Mouse (Mus musculus) hindbrain, embryonic 13.5 days (tissue): ENCODE data around the gene Zdhhc24. TPM values are rescaled to one million over a fixed set of nuclear protein-coding genes. Genes with fewer than 3 reads are reported as not detected.

Source experiments
- ATAC-seq: fragments of 200-750 bp; cut with Nextera tagmentation; 2 replicates; pipeline ENCODE4 v1.8.0; 2017; ENCODE audit warnings: moderate TSS enrichment; ENCODE audit not compliant: low FRiP score
- H3K27ac ChIP-seq: fragments of 300-500 bp; sonication (generic); 2 replicates; pipeline ENCODE4 v1.5.1; 2015; ENCODE audit warnings: inconsistent platforms, mild to moderate bottlenecking, moderate library complexity
- H3K27me3 ChIP-seq: fragments of 300-500 bp; sonication (generic); 2 replicates; pipeline ENCODE4 v1.6.1; 2015; ENCODE audit warnings: mild to moderate bottlenecking, inconsistent platforms
- H3K36me3 ChIP-seq: fragments of 300-500 bp; sonication (generic); 2 replicates; pipeline ENCODE4 v1.6.1; 2015; ENCODE audit warnings: mild to moderate bottlenecking, inconsistent platforms
- H3K4me1 ChIP-seq: fragments of 300-500 bp; sonication (generic); replicated peaks from 2 replicates; pipeline ENCODE4 v1.6.1; 2015; ENCODE audit warnings: inconsistent platforms
- H3K4me2 ChIP-seq: fragments of 300-500 bp; sonication (generic); 2 replicates; pipeline ENCODE4 v1.6.1; 2015; ENCODE audit warnings: inconsistent platforms, mild to moderate bottlenecking, moderate library complexity
- H3K4me3 ChIP-seq: fragments of 300-500 bp; sonication (generic); 2 replicates; pipeline ENCODE4 v1.5.1; 2015; ENCODE audit warnings: mild to moderate bottlenecking, inconsistent platforms
- H3K9ac ChIP-seq: fragments of 300-500 bp; sonication (generic); 2 replicates; pipeline ENCODE4 v1.6.1; 2015; ENCODE audit warnings: mild to moderate bottlenecking, inconsistent platforms
- H3K9me3 ChIP-seq: fragments of 300-500 bp; sonication (generic); 2 replicates; pipeline ENCODE4 v1.6.1; 2016; ENCODE audit warnings: inconsistent platforms
- WGBS: fragments of 180-500 bp; shearing (Covaris S2); methylation state at CpG from one replicate; pipeline ENCODE4 v1.1.7; 2015; 5-methylcytosine and 5-hydroxymethylcytosine counted together
- polyA plus RNA-seq: library from polyadenylated mRNA; unstranded; fragments of >200 nt; fragmentation: Nextera tagmentation; extraction: Ambion mirVana; gene quantifications from 2 replicates; pipeline ENCODE4 v1.2.1, GENCODE M21; 2015

The Zdhhc24 gene
- polyA plus RNA-seq, 1 experiment from 2014 or later: 22.0 TPM

- no peak overlapping the region for H3K4me3 ChIP-seq
- no peaks in the 10 kb centered on the region for H3K27me3 ChIP-seq
- H3K4me2 ChIP-seq: no peak overlapping the region
- no peak overlapping the region for H3K27ac ChIP-seq
- H3K9ac ChIP-seq: no peak overlapping the region
- H3K36me3 ChIP-seq: peaks cover 16% of the 10 kb centered on the region
- 87% methylated on average over 4 of the region's 4 CpGs for WGBS
- H3K4me1 ChIP-seq: peaks cover 14% of the 10 kb centered on the region
- ATAC-seq: no peak
- H3K9me3 ChIP-seq: no peaks in the 10 kb centered on the region
Measured at GRCm38 (mm10) chr19:4883961-4884360, 5.5 kb downstream of the Zdhhc24 start.

- Histone ChIP-seq H3K27me3 (no peaks in the 10 kb centered on the region), H3K4me3 (no peak overlapping the region), H3K4me1 (no peaks in the 10 kb centered on the region), H3K27ac (no peak overlapping the region), H3K4me2 (no peak overlapping the region), H3K9me3 (no peaks in the 10 kb centered on the region), H3K36me3 (peaks cover 57% of the 10 kb centered on the region), H3K9ac (no peak overlapping the region)
- WGBS: 88% methylated on average over 10 of the region's 10 CpGs
- no peak for ATAC-seq
Measured at GRCm38 (mm10) chr19:4889791-4890190, 11.3 kb downstream of the Zdhhc24 start.

GRCm38 (mm10) chr19:4891798-4892197, 13.3 kb downstream of the Zdhhc24 start:
- H3K4me1 ChIP-seq: no peaks in the 10 kb centered on the region
- 82% methylated on average over 3 of the region's 3 CpGs for WGBS
- no peak overlapping the region for H3K27ac ChIP-seq
- no peak overlapping the region for H3K9ac ChIP-seq
- H3K36me3 ChIP-seq: peaks cover 63% of the 10 kb centered on the region
- no peaks in the 10 kb centered on the region for H3K27me3 ChIP-seq
- no peaks in the 10 kb centered on the region for H3K9me3 ChIP-seq
- no peak overlapping the region for H3K4me2 ChIP-seq
- no peak for ATAC-seq
- H3K4me3 ChIP-seq: no peak overlapping the region

GRCm38 (mm10) chr19:4896780-4897520, 18.5 kb downstream of the Zdhhc24 start:
- no peak overlapping the region for H3K27ac ChIP-seq
- H3K4me3 ChIP-seq: no peak overlapping the region
- peak overlapping the region; percentile 35; the same call in 1 of the 2 replicates for H3K9ac ChIP-seq
- 54% methylated on average over 21 of the region's 21 CpGs for WGBS
- no peaks in the 10 kb centered on the region for H3K27me3 ChIP-seq
- no peaks in the 10 kb centered on the region for H3K4me1 ChIP-seq
- H3K9me3 ChIP-seq: no peaks in the 10 kb centered on the region
- no peak overlapping the region for H3K4me2 ChIP-seq
- no peak for ATAC-seq
- H3K36me3 ChIP-seq: peaks cover 67% of the 10 kb centered on the region

GRCm38 (mm10) chr19:4898972-4899371, 20.5 kb downstream of the Zdhhc24 start:
- H3K4me1 ChIP-seq: no peaks in the 10 kb centered on the region
- WGBS: 81% methylated on average over 9 of the region's 9 CpGs
- peaks cover 66% of the 10 kb centered on the region for H3K36me3 ChIP-seq
- no peak for ATAC-seq
- H3K27ac ChIP-seq: no peak overlapping the region
- H3K9ac ChIP-seq: no peak overlapping the region; the same call in 1 of the 2 replicates
- H3K27me3 ChIP-seq: no peaks in the 10 kb centered on the region
- H3K4me3 ChIP-seq: no peak overlapping the region
- H3K4me2 ChIP-seq: no peak overlapping the region
- H3K9me3 ChIP-seq: no peaks in the 10 kb centered on the region

GRCm38 (mm10) chr19:4899888-4900287, 21.4 kb downstream of the Zdhhc24 start:
- 76% methylated on average over 3 of the region's 3 CpGs for WGBS
- Histone ChIP-seq H3K9me3 (no peaks in the 10 kb centered on the region), H3K4me1 (peaks cover under 1% of the 10 kb centered on the region; the same call in 1 of the 2 replicates), H3K4me3 (no peak overlapping the region), H3K27ac (no peak overlapping the region), H3K27me3 (no peaks in the 10 kb centered on the region), H3K4me2 (no peak overlapping the region), H3K9ac (no peak overlapping the region), H3K36me3 (peaks cover 60% of the 10 kb centered on the region)
- ATAC-seq: no peak

- peak within 1 kb of the TSS; percentile 78 for H3K9ac ChIP-seq
- H3K27me3 ChIP-seq: no peaks in the 10 kb centered on the region
- H3K4me1 ChIP-seq: peaks cover 17% of the 10 kb centered on the region
- peaks cover 61% of the 10 kb centered on the region for H3K36me3 ChIP-seq
- 8% methylated on average over 31 of the region's 31 CpGs for WGBS
- peak; percentile 61 for ATAC-seq
- no peaks in the 10 kb centered on the region for H3K9me3 ChIP-seq
- peak within 1 kb of the TSS; percentile 69 for H3K4me3 ChIP-seq
- peak within 1 kb of the TSS; percentile 87 for H3K27ac ChIP-seq
- H3K4me2 ChIP-seq: peak within 1 kb of the TSS; percentile 82
Measured at GRCm38 (mm10) chr19:4905979-4906794, 27.7 kb downstream of the Zdhhc24 start, which contains the start of gene Bbs1. TSS of gene Bbs1 (minus strand) at chr19:4906628.

- Histone ChIP-seq H3K36me3 (peaks cover 67% of the 10 kb centered on the region), H3K9ac (no peak overlapping the region), H3K9me3 (no peaks in the 10 kb centered on the region), H3K27me3 (no peaks in the 10 kb centered on the region), H3K4me1 (peaks cover 17% of the 10 kb centered on the region), H3K27ac (no peak overlapping the region), H3K4me2 (no peak overlapping the region), H3K4me3 (no peak overlapping the region)
- 0 out of 2 replicates have a peak, but pooled peaks have one; percentile 19 for ATAC-seq
- 88% methylated on average over 4 of the region's 4 CpGs for WGBS
Measured at GRCm38 (mm10) chr19:4908107-4908506, 29.6 kb downstream of the Zdhhc24 start.

GRCm38 (mm10) chr19:4909376-4909775, 30.9 kb downstream of the Zdhhc24 start:
- H3K9ac ChIP-seq: no peak overlapping the region
- no peak overlapping the region for H3K4me2 ChIP-seq
- no peak overlapping the region for H3K4me3 ChIP-seq
- H3K9me3 ChIP-seq: no peaks in the 10 kb centered on the region
- 96% methylated on average over 7 of the region's 7 CpGs for WGBS
- ATAC-seq: no peak
- H3K4me1 ChIP-seq: peaks cover 17% of the 10 kb centered on the region
- H3K36me3 ChIP-seq: peaks cover 71% of the 10 kb centered on the region
- H3K27me3 ChIP-seq: no peaks in the 10 kb centered on the region
- no peak overlapping the region for H3K27ac ChIP-seq

- 86% methylated on average over 15 of the region's 15 CpGs for WGBS
- Histone ChIP-seq H3K9me3 (no peaks in the 10 kb centered on the region), H3K36me3 (peaks cover 99% of the 10 kb centered on the region), H3K4me1 (no peaks in the 10 kb centered on the region), H3K9ac (no peak overlapping the region), H3K4me2 (no peak overlapping the region), H3K27ac (no peak overlapping the region), H3K27me3 (no peaks in the 10 kb centered on the region), H3K4me3 (no peak overlapping the region)
- ATAC-seq: no peak
Measured at GRCm38 (mm10) chr19:4915924-4916603, 37.6 kb downstream of the Zdhhc24 start.

GRCm38 (mm10) chr19:4916827-4917226, 38.4 kb downstream of the Zdhhc24 start:
- H3K9ac ChIP-seq: no peak overlapping the region
- no peaks in the 10 kb centered on the region for H3K9me3 ChIP-seq
- H3K4me3 ChIP-seq: no peak overlapping the region
- no peaks in the 10 kb centered on the region for H3K27me3 ChIP-seq
- no peaks in the 10 kb centered on the region for H3K4me1 ChIP-seq
- H3K27ac ChIP-seq: no peak overlapping the region
- no peak overlapping the region for H3K4me2 ChIP-seq
- no peak for ATAC-seq
- peaks cover 99% of the 10 kb centered on the region for H3K36me3 ChIP-seq
- WGBS: 88% methylated on average over 10 of the region's 10 CpGs

GRCm38 (mm10) chr19:4919652-4920051, 41.2 kb downstream of the Zdhhc24 start:
- WGBS: 86% methylated on average over 6 of the region's 6 CpGs
- Histone ChIP-seq H3K4me3 (no peak overlapping the region), H3K27me3 (no peaks in the 10 kb centered on the region), H3K9ac (no peak overlapping the region), H3K27ac (no peak overlapping the region), H3K4me1 (no peaks in the 10 kb centered on the region), H3K9me3 (no peaks in the 10 kb centered on the region), H3K36me3 (peaks cover 97% of the 10 kb centered on the region), H3K4me2 (no peak overlapping the region)
- ATAC-seq: no peak
